Mouse (Mus musculus): ENCODE measurements around the gene Selenok. TPM values are rescaled to one million over a fixed set of nuclear protein-coding genes. Genes with fewer than 3 reads are reported as not detected.

The Selenok gene
- 260 and 271 TPM in 2 replicates for polyA plus RNA-seq (2016; fragmentation: Nextera tagmentation; extraction: Ambion mirVana)

DNA sequence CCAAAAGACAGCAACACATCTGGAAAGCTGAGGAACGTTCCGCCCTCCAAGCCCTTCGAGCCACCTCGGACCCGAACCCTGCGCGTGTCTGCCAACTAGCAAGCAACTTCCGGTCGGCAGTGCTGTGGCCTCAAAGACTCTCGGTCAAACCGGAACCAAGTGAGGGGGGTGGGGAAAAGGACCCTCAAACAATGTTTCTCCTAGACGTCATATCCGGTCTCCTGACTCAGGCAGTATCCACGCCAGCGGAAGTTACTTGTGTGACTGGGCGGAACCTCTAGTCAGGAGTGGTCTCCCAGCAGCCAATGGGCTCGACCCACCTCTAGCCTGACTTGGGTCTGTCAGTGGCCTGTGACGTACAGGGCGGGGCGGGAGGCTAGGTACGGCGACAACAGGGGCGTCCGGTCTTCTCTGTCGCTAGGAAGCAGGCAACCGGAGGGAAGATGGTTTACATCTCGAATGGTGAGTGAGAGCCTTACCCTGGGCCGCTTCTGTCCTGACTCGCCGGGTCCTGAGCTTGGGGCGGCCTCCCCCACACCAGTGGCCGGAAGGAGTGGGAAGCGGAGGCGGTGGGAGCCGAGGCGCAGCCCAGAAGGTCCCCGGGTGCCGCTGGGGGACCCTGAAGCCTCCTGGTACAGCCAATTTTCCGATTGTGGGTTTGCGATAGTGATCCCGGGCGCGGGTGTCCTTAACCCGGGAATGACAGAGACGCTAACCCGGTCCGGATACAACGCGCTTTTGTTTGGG, at the start of gene Selenok:
Selenok (plus strand) TSS at position 234 of the 747 bp plus-strand sequence.
- peak; percentile 100 for ATAC-seq (ENCODE audit: insufficient number of reproducible peaks, insufficient read depth, low FRiP score, low TSS enrichment, low read depth)
- peaks cover 31% of the 10 kb centered on the region for H3K36me3 ChIP-seq
- H3K4me2 ChIP-seq = peak within 1 kb of the TSS; percentile 65
- WGBS = under 1% methylated on average over 49 of the region's 49 CpGs
- H3K4me3 ChIP-seq (replicated peaks) = peak within 1 kb of the TSS; percentile 85
- peaks cover 16% of the 10 kb centered on the region for H3K4me1 ChIP-seq (replicated peaks)
- peak within 1 kb of the TSS; percentile 85 for H3K9ac ChIP-seq (replicated peaks)
- H3K27me3 ChIP-seq = no peaks in the 10 kb centered on the region
- no peaks in the 10 kb centered on the region for H3K9me3 ChIP-seq
- H3K27ac ChIP-seq = peak within 1 kb of the TSS; percentile 76

DNA sequence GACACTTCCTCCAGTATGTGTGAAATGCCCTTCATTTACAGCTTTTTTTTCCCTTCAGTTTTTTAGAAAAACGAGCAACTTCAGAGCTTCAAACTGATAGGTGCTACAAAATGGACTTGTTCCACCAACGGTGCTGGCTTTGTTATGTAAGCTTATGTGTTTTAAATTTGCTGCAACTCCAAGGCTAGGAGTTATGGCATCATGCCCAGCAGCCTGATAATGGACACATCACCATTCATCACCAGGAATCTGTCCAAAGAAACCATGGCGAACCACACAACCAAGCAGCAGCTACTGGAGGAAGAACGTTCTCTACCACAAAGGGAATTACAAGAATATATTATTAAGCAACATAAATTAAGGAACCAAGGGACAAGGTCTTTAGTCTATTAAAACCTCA, 39.1 kb upstream of the Selenok start:
- Histone ChIP-seq H3K4me2 (no peak overlapping the region), H3K36me3 (no peaks in the 10 kb centered on the region), H3K27me3 (no peaks in the 10 kb centered on the region), H3K9me3 (no peaks in the 10 kb centered on the region), H3K4me3 (replicated peaks) (no peak overlapping the region), H3K4me1 (replicated peaks) (no peaks in the 10 kb centered on the region), H3K27ac (no peak overlapping the region), H3K9ac (replicated peaks) (no peak overlapping the region)
- 79% methylated on average over 4 of the region's 4 CpGs for WGBS
- ATAC-seq (ENCODE audit: insufficient number of reproducible peaks, insufficient read depth, low FRiP score, low TSS enrichment, low read depth) = no peak

DNA sequence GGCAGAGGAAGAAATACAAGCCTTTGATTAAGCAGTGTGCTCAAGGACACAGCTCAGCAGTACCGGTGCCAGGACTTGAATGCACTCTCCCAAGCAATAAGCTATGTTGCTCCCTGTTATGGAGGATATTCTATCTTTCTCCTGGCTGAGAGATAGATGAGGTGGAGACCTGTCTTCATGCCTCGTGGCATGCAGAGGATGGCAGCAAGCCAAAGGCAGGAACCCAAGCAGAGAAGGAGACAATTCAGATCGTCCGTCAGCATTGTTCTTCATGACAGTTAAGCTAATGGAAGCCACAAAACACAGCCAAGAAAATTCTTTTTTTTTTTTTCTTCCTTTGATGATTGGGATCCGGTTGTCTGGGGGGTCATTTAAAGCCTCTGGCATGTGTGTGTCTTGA, 32.6 kb upstream of the Selenok start:
- no peak overlapping the region for H3K27ac ChIP-seq
- no peaks in the 10 kb centered on the region for H3K9me3 ChIP-seq
- H3K27me3 ChIP-seq = peaks cover 3% of the 10 kb centered on the region; the same call in 1 of the 2 replicates
- WGBS = 83% methylated on average over 5 of the region's 5 CpGs
- no peak overlapping the region for H3K9ac ChIP-seq (replicated peaks)
- H3K4me1 ChIP-seq (replicated peaks) = peaks cover 10% of the 10 kb centered on the region
- no peaks in the 10 kb centered on the region for H3K36me3 ChIP-seq
- no peak overlapping the region for H3K4me2 ChIP-seq
- H3K4me3 ChIP-seq (replicated peaks) = no peak overlapping the region
- no peak for ATAC-seq (ENCODE audit: insufficient number of reproducible peaks, insufficient read depth, low FRiP score, low TSS enrichment, low read depth)

- ATAC-seq (ENCODE audit: insufficient number of reproducible peaks, insufficient read depth, low FRiP score, low TSS enrichment, low read depth) = no peak
- 87% methylated on average over 15 of the region's 15 CpGs for WGBS
- Histone ChIP-seq H3K27ac (no peak overlapping the region), H3K4me1 (replicated peaks) (peaks cover 10% of the 10 kb centered on the region), H3K4me2 (no peak overlapping the region), H3K9me3 (no peaks in the 10 kb centered on the region), H3K4me3 (replicated peaks) (no peak overlapping the region), H3K36me3 (no peaks in the 10 kb centered on the region), H3K27me3 (peaks cover 3% of the 10 kb centered on the region; the same call in 1 of the 2 replicates), H3K9ac (replicated peaks) (no peak overlapping the region)
Observed at GRCm38 (mm10) chr14:29937466-29937865, 30.6 kb upstream of the Selenok start.

DNA sequence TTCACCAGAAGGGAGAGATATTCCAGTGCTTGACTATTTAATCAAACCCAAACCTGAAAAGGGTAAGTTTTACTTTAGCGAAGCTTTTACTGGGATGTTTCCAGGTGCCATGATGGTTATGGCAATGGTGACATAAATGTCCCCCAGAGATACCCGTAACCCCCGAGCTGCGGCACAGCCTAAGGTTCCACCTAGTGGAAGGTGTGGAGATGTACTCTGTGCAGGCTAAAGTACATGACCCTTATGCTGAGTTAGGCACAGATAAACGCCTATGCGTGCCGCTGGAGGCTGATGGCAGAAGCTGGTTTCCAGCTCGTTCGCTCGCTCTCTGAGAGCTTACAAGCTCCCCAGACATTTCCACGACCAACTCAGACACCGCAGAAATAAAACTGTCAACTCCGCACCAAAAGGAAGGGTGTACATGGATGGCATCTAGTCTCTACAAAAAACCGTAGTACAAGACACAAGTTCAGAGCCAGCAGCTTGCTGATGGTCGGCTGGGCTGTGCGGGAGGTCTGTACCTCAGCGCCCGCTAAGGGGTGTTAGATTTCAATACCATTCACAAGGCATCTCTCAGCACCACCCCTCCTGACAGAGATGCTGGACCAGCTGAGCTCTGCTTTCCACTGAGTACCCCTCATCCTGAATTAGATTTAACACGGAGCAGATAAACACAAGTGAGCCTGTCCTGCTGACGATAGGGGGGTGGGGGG, 28.4 kb upstream of the Selenok start:
- Histone ChIP-seq H3K27ac (no peak overlapping the region), H3K27me3 (peaks cover 3% of the 10 kb centered on the region; the same call in 1 of the 2 replicates), H3K36me3 (no peaks in the 10 kb centered on the region), H3K9me3 (no peaks in the 10 kb centered on the region), H3K4me1 (replicated peaks) (peaks cover 10% of the 10 kb centered on the region), H3K9ac (replicated peaks) (no peak overlapping the region), H3K4me3 (replicated peaks) (no peak overlapping the region), H3K4me2 (peak overlapping the region; percentile 27)
- 42% methylated on average over 20 of the region's 20 CpGs for WGBS
- no peak for ATAC-seq (ENCODE audit: insufficient number of reproducible peaks, insufficient read depth, low FRiP score, low TSS enrichment, low read depth)

GRCm38 (mm10) chr14:29940313-29940812, 27.7 kb upstream of the Selenok start:
- no peak overlapping the region for H3K27ac ChIP-seq
- no peaks in the 10 kb centered on the region for H3K9me3 ChIP-seq
- peaks cover 3% of the 10 kb centered on the region; the same call in 1 of the 2 replicates for H3K27me3 ChIP-seq
- peaks cover 10% of the 10 kb centered on the region for H3K4me1 ChIP-seq (replicated peaks)
- H3K4me3 ChIP-seq (replicated peaks) = no peak overlapping the region
- WGBS = 25% methylated on average over 10 of the region's 10 CpGs
- H3K36me3 ChIP-seq = no peaks in the 10 kb centered on the region
- ATAC-seq (ENCODE audit: insufficient number of reproducible peaks, insufficient read depth, low FRiP score, low TSS enrichment, low read depth) = no peak
- no peak overlapping the region for H3K9ac ChIP-seq (replicated peaks)
- H3K4me2 ChIP-seq = peak overlapping the region; percentile 27

DNA sequence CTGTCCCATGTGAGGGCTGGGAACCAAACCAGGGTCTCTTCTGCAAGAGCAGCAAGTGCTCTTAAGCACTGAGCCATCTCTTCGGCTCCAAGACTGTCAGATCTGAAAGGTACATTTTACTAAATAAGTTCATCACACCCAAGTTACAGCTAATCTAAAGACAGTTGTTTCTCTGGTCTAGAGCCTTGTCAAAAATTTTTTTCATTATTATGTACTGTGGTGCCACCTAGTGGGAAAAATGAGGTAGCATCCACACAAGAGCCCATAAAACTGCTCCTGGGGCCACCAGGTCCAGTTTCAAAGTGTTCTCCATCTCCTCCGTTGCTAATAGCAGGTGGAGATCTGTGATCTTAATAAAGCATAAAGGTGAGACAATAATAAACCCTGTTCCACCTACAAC, 27.2 kb upstream of the Selenok start:
- Histone ChIP-seq H3K9ac (replicated peaks) (no peak overlapping the region), H3K9me3 (no peaks in the 10 kb centered on the region), H3K4me3 (replicated peaks) (no peak overlapping the region), H3K27ac (no peak overlapping the region), H3K4me2 (no peak overlapping the region), H3K27me3 (peaks cover 3% of the 10 kb centered on the region; the same call in 1 of the 2 replicates), H3K36me3 (no peaks in the 10 kb centered on the region), H3K4me1 (replicated peaks) (peaks cover 10% of the 10 kb centered on the region)
- 21% methylated on average over 2 of the region's 2 CpGs for WGBS
- ATAC-seq (ENCODE audit: insufficient number of reproducible peaks, insufficient read depth, low FRiP score, low TSS enrichment, low read depth) = no peak

DNA sequence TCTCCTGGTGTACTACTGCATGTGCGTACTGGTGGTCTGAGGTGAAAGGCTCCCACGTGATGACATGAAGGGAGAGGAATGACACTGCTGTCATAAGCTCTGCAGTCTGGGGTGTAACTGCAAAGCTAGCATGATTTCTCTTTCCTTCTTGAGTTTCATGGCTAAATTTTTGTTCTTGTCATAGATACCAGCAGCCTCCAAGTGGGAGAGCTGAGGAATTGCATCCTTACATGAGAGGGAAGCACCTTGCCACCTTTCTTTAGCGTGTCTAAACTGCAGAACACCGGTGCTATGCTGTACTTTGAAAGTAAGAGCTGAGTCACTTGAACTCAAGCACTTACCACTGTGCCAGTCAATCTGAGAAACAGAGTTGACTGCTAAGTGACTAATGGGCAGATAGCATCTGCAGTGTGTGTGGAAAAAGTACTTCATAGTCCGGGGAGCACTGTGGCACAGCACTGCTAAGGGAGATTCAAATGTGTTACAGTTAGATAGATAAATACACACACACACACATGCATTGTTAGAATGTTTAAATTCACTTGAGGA, 21.3 kb upstream of the Selenok start:
- H3K27me3 ChIP-seq = no peaks in the 10 kb centered on the region
- H3K9ac ChIP-seq (replicated peaks) = no peak overlapping the region
- no peaks in the 10 kb centered on the region for H3K4me1 ChIP-seq (replicated peaks)
- H3K4me2 ChIP-seq = no peak overlapping the region
- H3K36me3 ChIP-seq = no peaks in the 10 kb centered on the region
- no peak overlapping the region for H3K27ac ChIP-seq
- ATAC-seq (ENCODE audit: insufficient number of reproducible peaks, insufficient read depth, low FRiP score, low TSS enrichment, low read depth) = no peak
- no peaks in the 10 kb centered on the region for H3K9me3 ChIP-seq
- WGBS = 77% methylated on average over 5 of the region's 5 CpGs
- H3K4me3 ChIP-seq (replicated peaks) = no peak overlapping the region

- Histone ChIP-seq H3K4me2 (no peak overlapping the region), H3K36me3 (no peaks in the 10 kb centered on the region), H3K9ac (replicated peaks) (no peak overlapping the region), H3K27ac (no peak overlapping the region), H3K4me3 (replicated peaks) (no peak overlapping the region), H3K27me3 (no peaks in the 10 kb centered on the region), H3K9me3 (no peaks in the 10 kb centered on the region), H3K4me1 (replicated peaks) (no peaks in the 10 kb centered on the region)
- WGBS = 85% methylated on average over 4 of the region's 4 CpGs
- ATAC-seq (ENCODE audit: insufficient number of reproducible peaks, insufficient read depth, low FRiP score, low TSS enrichment, low read depth) = no peak
Observed at GRCm38 (mm10) chr14:29950805-29951204, 17.3 kb upstream of the Selenok start.

DNA sequence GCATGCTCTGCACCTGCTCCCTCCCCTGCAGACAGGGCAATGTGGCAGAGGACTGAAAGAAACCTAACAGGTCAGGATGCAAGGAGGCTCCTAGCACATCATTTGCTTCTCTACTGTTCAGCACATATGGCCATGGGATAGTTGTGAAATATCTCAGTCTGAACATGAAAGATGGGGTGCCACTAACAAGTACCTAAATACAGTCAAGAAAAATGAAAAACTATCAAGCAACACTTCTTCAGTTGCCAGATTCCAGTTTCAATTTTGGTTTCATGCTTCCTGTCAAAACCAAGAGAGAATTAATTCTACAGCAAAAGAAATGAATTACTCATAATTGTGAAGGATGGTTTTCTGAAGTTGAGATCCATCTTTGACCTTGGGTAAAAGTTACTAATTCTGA, 10.7 kb upstream of the Selenok start:
- Histone ChIP-seq H3K27me3 (no peaks in the 10 kb centered on the region; the same call in 1 of the 2 replicates), H3K4me2 (no peak overlapping the region), H3K9me3 (peaks cover under 1% of the 10 kb centered on the region; the same call in 1 of the 2 replicates), H3K27ac (no peak overlapping the region), H3K4me3 (replicated peaks) (no peak overlapping the region), H3K36me3 (no peaks in the 10 kb centered on the region), H3K9ac (replicated peaks) (no peak overlapping the region), H3K4me1 (replicated peaks) (no peaks in the 10 kb centered on the region)
- no peak for ATAC-seq (ENCODE audit: insufficient number of reproducible peaks, insufficient read depth, low FRiP score, low TSS enrichment, low read depth)

DNA sequence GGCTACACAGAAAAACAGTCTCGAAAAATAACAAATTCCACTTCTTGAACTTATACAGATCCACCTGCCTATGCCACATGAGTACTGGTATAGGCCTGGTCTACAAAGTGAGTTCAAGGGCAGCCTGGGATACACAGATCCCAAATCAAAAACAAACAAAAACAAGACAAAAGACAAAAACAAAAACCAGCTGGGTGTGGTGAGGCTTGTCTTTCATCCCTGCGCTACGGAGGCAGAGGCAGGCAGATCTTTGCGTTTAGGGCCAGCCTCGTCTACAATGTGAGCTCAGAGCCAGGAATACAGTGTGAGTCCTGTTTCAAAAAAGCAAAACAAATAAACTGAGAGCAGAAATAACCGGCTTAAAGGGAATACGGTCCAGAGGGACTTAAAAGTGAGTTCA, 497 bp upstream of the Selenok start:
- peaks cover 25% of the 10 kb centered on the region for H3K36me3 ChIP-seq
- peak overlapping the region; percentile 59 for H3K4me2 ChIP-seq
- H3K4me3 ChIP-seq (replicated peaks) = peak overlapping the region; percentile 85
- no peak for ATAC-seq (ENCODE audit: insufficient number of reproducible peaks, insufficient read depth, low FRiP score, low TSS enrichment, low read depth)
- H3K27ac ChIP-seq = peak overlapping the region; percentile 72; the same call in 1 of the 2 replicates
- no peaks in the 10 kb centered on the region for H3K27me3 ChIP-seq
- peaks cover 16% of the 10 kb centered on the region for H3K4me1 ChIP-seq (replicated peaks)
- H3K9ac ChIP-seq (replicated peaks) = peak overlapping the region; percentile 47
- H3K9me3 ChIP-seq = peaks cover 2% of the 10 kb centered on the region; the same call in 1 of the 2 replicates
- WGBS = 64% methylated on average over 7 of the region's 7 CpGs
